Mouse (Mus musculus): Measurements from ENCODE around the gene Map2k1.

DNA sequence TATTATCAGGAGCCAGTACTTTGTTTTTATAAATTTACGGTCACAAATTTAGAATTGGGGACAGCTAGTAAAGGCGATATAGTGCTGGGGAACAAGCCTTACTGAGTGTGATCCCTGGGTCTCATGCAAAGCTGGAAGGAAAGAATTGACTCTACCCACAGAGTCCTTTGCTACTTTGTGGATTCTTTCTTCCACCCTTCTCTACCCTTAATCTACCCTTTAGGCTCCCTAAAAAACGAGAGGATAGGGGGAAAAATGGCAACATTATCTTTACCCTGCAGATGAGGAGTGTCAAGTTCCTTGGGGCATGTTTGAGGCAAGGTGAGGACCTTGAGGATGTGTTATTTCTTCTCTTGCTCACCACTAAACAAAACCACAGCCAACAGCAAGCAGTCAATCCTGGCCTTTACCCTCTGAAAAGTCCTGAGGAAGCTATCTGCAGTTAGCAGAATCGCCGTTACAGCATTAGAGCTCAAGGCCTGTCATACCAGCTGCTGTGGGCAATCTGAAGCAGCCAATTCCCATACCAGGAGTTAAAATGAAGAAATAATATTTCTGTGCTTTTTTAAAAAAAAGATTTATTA lies 29.1 kb upstream of the Map2k1 start:
- TF ChIP-seq POLR2A (IDR thresholded peaks at IDR 0.05; ENCODE audit: low read depth, low read length) (no peak), CTCF (IDR thresholded peaks at IDR 0.05; ENCODE audit: extremely low read depth, insufficient read length, insufficient replicate concordance, low read depth, low read length) (no peak)
